9 mouse cellular contexts compared by ENCODE assay signal in the genomic region with DNA sequence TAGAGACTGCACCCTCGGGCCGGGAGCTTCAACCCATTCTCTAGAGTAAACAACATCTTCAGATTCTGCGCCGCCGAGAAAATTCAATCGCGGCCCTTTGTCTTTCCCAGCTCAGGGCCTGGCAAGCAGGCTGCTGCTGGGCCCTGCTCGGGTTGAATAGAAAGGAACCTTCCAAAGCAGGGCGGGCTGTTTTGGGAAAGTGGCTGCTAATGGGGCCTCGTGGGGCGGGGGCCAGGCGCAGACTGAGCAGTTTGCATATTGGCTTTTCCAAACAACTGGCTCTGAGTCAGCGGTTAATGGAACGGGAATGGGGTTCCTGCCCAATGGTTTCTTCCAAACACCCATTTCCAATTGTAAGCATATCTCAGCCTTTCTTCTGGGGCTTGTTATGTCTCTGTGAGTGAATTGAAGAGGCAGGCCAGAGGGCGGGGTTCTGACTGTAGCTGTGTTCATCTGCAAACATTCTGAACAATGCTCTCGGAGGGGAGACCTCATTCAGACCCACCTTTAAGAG.
DNase-seq lines count a peak whose midpoint lies in the region; ATAC-seq and TF ChIP-seq lines count a peak whose summit lies in the region.
"Had no signal": no experiment of that assay in that cellular context is flagged by ENCODE, and none has a peak within 500 bp of the region (broad histone marks: within the 10 kb centered on the region; RNA-seq: fewer than 3 reads in every experiment).

No protein-coding gene starts in this region.

- H3K4me1 ChIP-seq in kidney, embryonic 16.5 days (ENCODE audit: insufficient read depth, low read length) = peaks cover 26% of the 10 kb centered on the region
- no peaks in the 10 kb centered on the region for H3K4me1 ChIP-seq in kidney, adult 2 months (ENCODE audit: control insufficient read depth, insufficient read depth, low read length)
- H3K4me1 ChIP-seq in forebrain, postnatal 0 days (ENCODE audit: insufficient read depth) = peaks cover 4% of the 10 kb centered on the region; the same call in 1 of the 2 replicates
- H3K4me1 ChIP-seq in midbrain, embryonic 15.5 days = peaks cover 11% of the 10 kb centered on the region; the same call in 1 of the 2 replicates
- peaks cover 25% of the 10 kb centered on the region for H3K4me1 ChIP-seq in stomach, embryonic 16.5 days (ENCODE audit: control insufficient read depth, insufficient read depth, low read length)

- H3K9ac ChIP-seq in kidney, embryonic 16.5 days (replicated peaks; ENCODE audit: low read length) = no peak overlapping the region
- peak overlapping the region; percentile 31; the same call in 1 of the 2 replicates for H3K9ac ChIP-seq in forebrain, postnatal 0 days
- H3K9ac ChIP-seq in midbrain, embryonic 15.5 days = no peak overlapping the region
- peak overlapping the region; percentile 56 for H3K9ac ChIP-seq in stomach, embryonic 16.5 days (ENCODE audit: low read length)

- peak overlapping the region; percentile 2; the same call in 1 of the 2 replicates for H3K27ac ChIP-seq in kidney, embryonic 16.5 days (ENCODE audit: low read length)
- H3K27ac ChIP-seq in kidney, adult 2 months (ENCODE audit: insufficient read depth, low read depth, low read length) = no peak overlapping the region
- H3K27ac ChIP-seq in forebrain, postnatal 0 days (ENCODE audit: low read depth, low read length) = peak overlapping the region; percentile 64
- peak overlapping the region; percentile 18 for H3K27ac ChIP-seq in midbrain, embryonic 15.5 days
- H3K27ac ChIP-seq in stomach, embryonic 16.5 days (ENCODE audit: low read length) = peak overlapping the region; percentile 81

- H3K9me3 ChIP-seq in kidney, embryonic 16.5 days (ENCODE audit: low read length) = peaks cover 3% of the 10 kb centered on the region; the same call in 1 of the 2 replicates
- H3K9me3 ChIP-seq in forebrain, postnatal 0 days (ENCODE audit: low read length) = no peaks in the 10 kb centered on the region
- H3K9me3 ChIP-seq in midbrain, embryonic 15.5 days = no peaks in the 10 kb centered on the region
- H3K9me3 ChIP-seq in stomach, embryonic 16.5 days (replicated peaks; ENCODE audit: control insufficient read depth, low read length) = no peaks in the 10 kb centered on the region

- intact Hi-C loops in heart, postnatal 14 days (cut with DNase I) = no loop called here

- no peaks in the 10 kb centered on the region for H3K27me3 ChIP-seq in kidney, embryonic 16.5 days (ENCODE audit: insufficient read depth, low read length)
- no peaks in the 10 kb centered on the region for H3K27me3 ChIP-seq in kidney, adult 2 months (replicated peaks; ENCODE audit: control insufficient read depth, insufficient read depth, low read length)
- no peaks in the 10 kb centered on the region for H3K27me3 ChIP-seq in forebrain, postnatal 0 days (ENCODE audit: insufficient read depth, low read length)
- H3K27me3 ChIP-seq in midbrain, embryonic 15.5 days (replicated peaks) = no peaks in the 10 kb centered on the region
- H3K27me3 ChIP-seq in stomach, embryonic 16.5 days (ENCODE audit: control insufficient read depth, insufficient read depth, low read length) = no peaks in the 10 kb centered on the region

- H3K36me3 ChIP-seq in kidney, embryonic 16.5 days (ENCODE audit: insufficient read depth, low read length) = no peaks in the 10 kb centered on the region
- no peaks in the 10 kb centered on the region for H3K36me3 ChIP-seq in kidney, adult 2 months (ENCODE audit: control insufficient read depth, insufficient read depth, low read length)
- no peaks in the 10 kb centered on the region for H3K36me3 ChIP-seq in forebrain, postnatal 0 days (ENCODE audit: insufficient read depth)
- H3K36me3 ChIP-seq in midbrain, embryonic 15.5 days (replicated peaks) = no peaks in the 10 kb centered on the region
- no peaks in the 10 kb centered on the region for H3K36me3 ChIP-seq in stomach, embryonic 16.5 days (ENCODE audit: control insufficient read depth, insufficient read depth, low read length)
- H3K36me3 ChIP-seq: G1E had no signal

- 38% methylated on average over 16 of the region's 16 CpGs for WGBS in kidney, embryonic 16.5 days
- WGBS in kidney, adult 2 months = 68% methylated on average over 16 of the region's 16 CpGs
- 6% methylated on average over 16 of the region's 16 CpGs for WGBS in forebrain, postnatal 0 days
- WGBS in midbrain, embryonic 15.5 days = 7% methylated on average over 16 of the region's 16 CpGs
- WGBS in stomach, embryonic 16.5 days = 11% methylated on average over 16 of the region's 16 CpGs

- no peak overlapping the region for H3K4me3 ChIP-seq in kidney, embryonic 16.5 days (ENCODE audit: low read length)
- no peak overlapping the region for H3K4me3 ChIP-seq in kidney, adult 2 months (ENCODE audit: insufficient read depth, low read depth, low read length)
- H3K4me3 ChIP-seq in forebrain, postnatal 0 days (ENCODE audit: low read depth, low read length) = no peak overlapping the region
- no peak overlapping the region for H3K4me3 ChIP-seq in midbrain, embryonic 15.5 days
- H3K4me3 ChIP-seq in stomach, embryonic 16.5 days (replicated peaks; ENCODE audit: low read length) = peak overlapping the region; percentile 10; the same call in 1 of the 2 replicates

- no peak overlapping the region for H3K4me2 ChIP-seq in kidney, embryonic 16.5 days (replicated peaks; ENCODE audit: low read depth, low read length)
- no peak overlapping the region for H3K4me2 ChIP-seq in forebrain, postnatal 0 days (ENCODE audit: low read depth)
- no peak overlapping the region for H3K4me2 ChIP-seq in midbrain, embryonic 15.5 days
- peak overlapping the region; percentile 4 for H3K4me2 ChIP-seq in stomach, embryonic 16.5 days (ENCODE audit: low read depth, low read length)

- no peak for TF ChIP-seq POLR2A in kidney, adult 2 months (IDR thresholded peaks at IDR 0.05; ENCODE audit: low read depth, low read length)

- DNase-seq in kidney, adult 2 months = no peak
- DNase-seq in forebrain, postnatal 0 days = peak; percentile 80
- DNase-seq in heart, postnatal 14 days = peak; percentile 48 to 49
- DNase-seq in left cerebral cortex, adult 9 months (ENCODE audit: low spot score in 2 of 2) = peak; percentile 14 to 26
- no peak for DNase-seq in thymus, postnatal 4 days

- TF ChIP-seq CTCF in kidney, adult 2 months (conservative IDR thresholded peaks at IDR 0.05; ENCODE audit: insufficient read depth, insufficient read length, low read depth, low read length) = no peak
- TF ChIP-seq CTCF in forebrain, postnatal 0 days (IDR thresholded peaks at IDR 0.05; ENCODE audit: low read depth) = no peak

- ATAC-seq in kidney, embryonic 16.5 days (ENCODE audit: low FRiP score, low TSS enrichment) = no peak
- peak; percentile 97 for ATAC-seq in forebrain, postnatal 0 days
- ATAC-seq in midbrain, embryonic 15.5 days (replicated peaks) = peak; percentile 78
- ATAC-seq in stomach, embryonic 16.5 days (ENCODE audit: insufficient read depth, low FRiP score) = peak; percentile 89

Comparison
In these comparisons a context has a peak if more than half of its experiments do, and no peak if none do; other contexts are left out.
1. H3K9ac ChIP-seq: peak in forebrain, postnatal 0 days (single experiment) and stomach, embryonic 16.5 days (single experiment); none in kidney, embryonic 16.5 days (single experiment) and midbrain, embryonic 15.5 days (single experiment).
2. DNase-seq: peak in forebrain, postnatal 0 days (single experiment), heart, postnatal 14 days (2 of 2) and left cerebral cortex, adult 9 months (2 of 2); none in kidney, adult 2 months (single experiment) and thymus, postnatal 4 days (single experiment).